In genomic region chr6:139391307-139391706, GRCm38 (mm10) we compare ENCODE assay signal across 9 mouse cellular contexts.
DNase-seq lines count a peak whose midpoint lies in the region; ATAC-seq and TF ChIP-seq lines count a peak whose summit lies in the region.
"Had no signal": no experiment of that assay in that cellular context is flagged by ENCODE, and none has a peak within 500 bp of the region (broad histone marks: within the 10 kb centered on the region; RNA-seq: fewer than 3 reads in every experiment).

No protein-coding gene starts in this region.

- no peak overlapping the region for H3K27ac ChIP-seq in heart, embryonic 12.5 days (ENCODE audit: poor library complexity, severe bottlenecking)
- H3K27ac ChIP-seq in embryonic facial prominence, embryonic 12.5 days: no peak overlapping the region
- no peak overlapping the region for H3K27ac ChIP-seq in hindbrain, postnatal 0 days
- H3K27ac ChIP-seq: liver, embryonic 13.5 days had no signal

- peak overlapping the region; percentile 45 for H3K4me2 ChIP-seq in heart, embryonic 12.5 days
- H3K4me2 ChIP-seq in embryonic facial prominence, embryonic 12.5 days (replicated peaks): 0 out of 2 replicates have a peak overlapping the region, but pooled peaks have one; percentile 24
- H3K4me2 ChIP-seq in hindbrain, postnatal 0 days (ENCODE audit: low read depth, low read length): peak overlapping the region; percentile 37; the same call in 1 of the 2 replicates
- H3K4me2 ChIP-seq: liver, embryonic 13.5 days had no signal

- no peaks in the 10 kb centered on the region for H3K36me3 ChIP-seq in heart, embryonic 12.5 days
- H3K36me3 ChIP-seq in embryonic facial prominence, embryonic 12.5 days: no peaks in the 10 kb centered on the region
- H3K36me3 ChIP-seq in hindbrain, postnatal 0 days (ENCODE audit: insufficient read depth, low read length): no peaks in the 10 kb centered on the region
- H3K36me3 ChIP-seq: liver, embryonic 13.5 days had no signal

- no peaks in the 10 kb centered on the region for H3K9me3 ChIP-seq in heart, embryonic 12.5 days (replicated peaks)
- no peaks in the 10 kb centered on the region for H3K9me3 ChIP-seq in embryonic facial prominence, embryonic 12.5 days
- no peaks in the 10 kb centered on the region for H3K9me3 ChIP-seq in hindbrain, postnatal 0 days (ENCODE audit: low read length)
- H3K9me3 ChIP-seq: liver, embryonic 13.5 days had no signal

- H3K4me3 ChIP-seq in heart, embryonic 12.5 days: no peak overlapping the region
- no peak overlapping the region for H3K4me3 ChIP-seq in embryonic facial prominence, embryonic 12.5 days
- no peak overlapping the region for H3K4me3 ChIP-seq in hindbrain, postnatal 0 days (ENCODE audit: low read length)
- H3K4me3 ChIP-seq: liver, embryonic 13.5 days had no signal

- WGBS in heart, embryonic 12.5 days: 5% methylated on average over 13 of the region's 13 CpGs
- WGBS in embryonic facial prominence, embryonic 12.5 days: 5% methylated on average over 13 of the region's 13 CpGs
- 5% methylated on average over 13 of the region's 13 CpGs for WGBS in hindbrain, postnatal 0 days

- ATAC-seq in heart, embryonic 12.5 days (ENCODE audit: insufficient number of reproducible peaks, low FRiP score): no peak
- no peak for ATAC-seq in embryonic facial prominence, embryonic 12.5 days (ENCODE audit: insufficient number of reproducible peaks, insufficient read depth, low FRiP score, low TSS enrichment)
- peak; percentile 76 for ATAC-seq in hindbrain, postnatal 0 days

- no peaks in the 10 kb centered on the region for H3K4me1 ChIP-seq in heart, embryonic 12.5 days (replicated peaks)
- no peaks in the 10 kb centered on the region for H3K4me1 ChIP-seq in embryonic facial prominence, embryonic 12.5 days
- no peaks in the 10 kb centered on the region for H3K4me1 ChIP-seq in hindbrain, postnatal 0 days (ENCODE audit: insufficient read depth, low read length)
- H3K4me1 ChIP-seq: liver, embryonic 13.5 days had no signal

- H3K27me3 ChIP-seq in heart, embryonic 12.5 days (replicated peaks): no peaks in the 10 kb centered on the region
- H3K27me3 ChIP-seq in embryonic facial prominence, embryonic 12.5 days: no peaks in the 10 kb centered on the region
- no peaks in the 10 kb centered on the region for H3K27me3 ChIP-seq in hindbrain, postnatal 0 days (ENCODE audit: insufficient read depth, low read length)
- H3K27me3 ChIP-seq: liver, embryonic 13.5 days had no signal

- no peak for DNase-seq in heart, postnatal 25 days (ENCODE audit: low spot score)
- DNase-seq in NIH3T3 (ENCODE audit: low read depth): peak; percentile 56
- peak; percentile 83 for DNase-seq in hindbrain, postnatal 0 days (ENCODE audit: low spot score)
- DNase-seq in mesoderm, embryonic 11.5 days (ENCODE audit: low read depth, low spot score): peak; percentile 79
- peak; percentile 40 for DNase-seq in telencephalon, adult 2 months (ENCODE audit: low read depth, low spot score)
- DNase-seq in lung, postnatal 4 days: no peak
- DNase-seq: liver, embryonic 13.5 days had no signal

- TF ChIP-seq CTCF in hindbrain, postnatal 0 days (IDR thresholded peaks at IDR 0.05; ENCODE audit: low read depth): peak; percentile 93

- intact Hi-C loops in heart, postnatal 25 days (cut with DNase I): no loop called here

- H3K9ac ChIP-seq in heart, embryonic 12.5 days: no peak overlapping the region
- no peak overlapping the region for H3K9ac ChIP-seq in embryonic facial prominence, embryonic 12.5 days
- H3K9ac ChIP-seq in hindbrain, postnatal 0 days (replicated peaks; ENCODE audit: low read length): no peak overlapping the region
- H3K9ac ChIP-seq: liver, embryonic 13.5 days had no signal

Comparison
In these comparisons a context has a peak if more than half of its experiments do, and no peak if none do; other contexts are left out.
1. DNase-seq: peak in NIH3T3 (single experiment), hindbrain, postnatal 0 days (single experiment), mesoderm, embryonic 11.5 days (single experiment) and telencephalon, adult 2 months (single experiment); none in heart, postnatal 25 days (single experiment) and lung, postnatal 4 days (0 of 2).
2. Peak in every context shown above with its lines, with median percentiles within 50 percentile points of each other: H3K4me2 ChIP-seq.